Mouse (Mus musculus) limb, embryonic 11.5 days (tissue): ENCODE measurements at regions not wholly inside any gene's neighbourhood (a gene's known extent, or its start where the extent isn't known, plus 50 kb on each side); places are given as distances from the start of the nearest gene placed in this dataset.

Experiments used
- ATAC-seq: fragments of 200-750 bp; cut with Nextera tagmentation; 2 replicates; pipeline ENCODE4 v1.8.0; 2017; ENCODE audit warnings: low read depth; ENCODE audit not compliant: insufficient number of reproducible peaks, low FRiP score, low TSS enrichment
- DNase-seq: peaks from one replicate; pipeline ENCODE4 v3.0.0-alpha.2; 2015; ENCODE audit warnings: low spot score
- H3K27ac ChIP-seq: fragments of 300-500 bp; sonication (generic); replicated peaks from 2 replicates; pipeline ENCODE4 v1.5.1; 2014; ENCODE audit warnings: low read depth, mild to moderate bottlenecking, low read length
- H3K27me3 ChIP-seq: fragments of 300-500 bp; sonication (generic); 2 replicates; pipeline ENCODE4 v1.6.1; 2014; ENCODE audit warnings: mild to moderate bottlenecking, low read length, mixed read lengths; ENCODE audit not compliant: control insufficient read depth, insufficient read depth
- H3K36me3 ChIP-seq: fragments of 300-500 bp; sonication (generic); 2 replicates; pipeline ENCODE4 v1.6.1; 2014; ENCODE audit warnings: mild to moderate bottlenecking, low read length, moderate library complexity, mixed read lengths; ENCODE audit not compliant: control insufficient read depth, insufficient read depth
- H3K4me1 ChIP-seq: fragments of 300-500 bp; sonication (generic); 2 replicates; pipeline ENCODE4 v1.6.1; 2014; ENCODE audit warnings: low read length, mixed read lengths; ENCODE audit not compliant: control insufficient read depth, insufficient read depth
- H3K4me2 ChIP-seq: fragments of 300-500 bp; sonication (generic); 2 replicates; pipeline ENCODE4 v1.6.1; 2014; ENCODE audit warnings: low read depth, mild to moderate bottlenecking, moderate library complexity; ENCODE audit not compliant: severe bottlenecking
- H3K4me3 ChIP-seq: fragments of 300-500 bp; sonication (generic); 2 replicates; pipeline ENCODE4 v1.5.1; 2014; ENCODE audit warnings: low read depth, low read length
- H3K9ac ChIP-seq: fragments of 300-500 bp; sonication (generic); 2 replicates; pipeline ENCODE4 v1.6.1; 2014; ENCODE audit warnings: mild to moderate bottlenecking, low read length
- H3K9me3 ChIP-seq: fragments of 300-500 bp; sonication (generic); 2 replicates; pipeline ENCODE4 v1.6.1; 2016; ENCODE audit warnings: low read length; ENCODE audit not compliant: control insufficient read depth
- WGBS: fragments of 180-500 bp; shearing (Covaris S2); extraction: QIAGEN DNeasy Blood & Tissue Kit; methylation state at CpG from one replicate; pipeline ENCODE4 v1.1.7; 2014; 5-methylcytosine and 5-hydroxymethylcytosine counted together

DNA sequence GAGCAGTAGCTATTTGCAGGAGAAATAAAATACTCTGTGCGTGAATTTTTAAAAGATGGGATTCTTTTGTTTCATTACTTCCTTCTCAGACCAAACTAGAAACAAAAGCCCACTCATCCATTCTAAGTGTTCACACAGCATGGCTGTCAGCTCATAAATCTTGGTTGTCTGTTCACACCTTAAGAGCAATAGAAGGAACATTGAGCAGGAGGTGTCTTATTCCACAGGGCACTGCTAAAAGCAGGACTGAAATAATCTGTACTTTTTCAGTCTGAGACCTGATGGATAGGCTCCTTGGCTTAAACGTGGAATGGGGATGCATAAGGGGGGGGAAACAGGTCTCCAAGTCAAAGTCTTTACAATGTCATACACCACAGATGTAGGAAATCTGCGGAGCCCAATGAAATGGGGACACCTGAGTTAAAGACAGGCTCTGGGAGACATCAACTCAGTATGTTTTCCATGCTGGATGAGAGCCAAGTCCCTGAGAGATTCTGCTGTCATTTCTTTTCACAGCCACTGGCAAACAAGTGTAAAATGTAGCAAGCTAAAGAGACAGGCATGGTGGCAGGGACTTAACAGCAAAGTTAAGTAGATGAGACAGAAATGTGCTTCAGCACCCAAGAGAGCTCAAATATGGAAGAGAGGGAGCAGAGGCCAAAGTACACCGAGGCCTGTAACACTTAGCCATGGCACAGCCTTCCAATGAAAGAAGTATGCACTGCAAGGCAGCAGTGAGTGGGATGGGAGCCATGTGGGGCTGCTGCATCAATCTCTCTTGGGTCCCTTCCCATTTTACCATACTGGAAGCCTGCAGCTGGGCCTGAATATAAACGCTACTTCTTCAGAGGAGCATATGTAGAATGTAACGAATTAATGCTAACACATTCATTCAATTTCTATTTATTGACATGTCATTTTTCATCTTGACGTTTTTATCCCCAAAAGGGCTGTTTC is 2492.0 kb upstream of the Gm7489 start:
- Histone ChIP-seq H3K9me3 (no peaks in the 10 kb centered on the region), H3K27ac (no peak overlapping the region), H3K36me3 (no peaks in the 10 kb centered on the region), H3K27me3 (no peaks in the 10 kb centered on the region), H3K4me2 (no peak overlapping the region), H3K9ac (no peak overlapping the region), H3K4me3 (no peak overlapping the region), H3K4me1 (no peaks in the 10 kb centered on the region)
- ATAC-seq, result no peak
- DNase-seq, result no peak
- WGBS, result 68% methylated on average over 7 of the region's 7 CpGs

DNA sequence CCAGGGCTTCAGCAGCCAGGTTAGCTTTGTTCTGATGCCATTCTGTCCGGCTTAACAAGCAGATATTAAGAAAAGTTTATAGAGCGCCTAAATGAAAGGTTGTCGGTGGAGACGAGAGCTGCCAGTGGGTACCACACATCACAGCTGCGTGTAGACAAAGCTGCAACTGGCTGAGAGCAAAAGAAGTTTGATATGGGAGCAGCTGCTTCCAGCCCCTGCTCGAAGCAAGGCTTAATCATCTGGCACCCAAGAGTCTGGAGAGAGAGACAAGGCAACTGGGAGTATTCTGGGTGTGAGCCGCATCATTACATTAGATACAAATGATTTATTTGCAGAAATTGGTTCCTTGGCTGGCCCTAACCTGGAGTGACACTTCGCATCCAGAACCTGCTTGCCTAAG is 2488.7 kb upstream of the Gm7489 start:
- Histone ChIP-seq H3K27ac (no peak overlapping the region), H3K9me3 (no peaks in the 10 kb centered on the region), H3K4me2 (no peak overlapping the region), H3K36me3 (no peaks in the 10 kb centered on the region), H3K4me1 (no peaks in the 10 kb centered on the region), H3K4me3 (no peak overlapping the region), H3K9ac (no peak overlapping the region), H3K27me3 (no peaks in the 10 kb centered on the region)
- 74% methylated on average over 8 of the region's 8 CpGs for WGBS
- ATAC-seq (no peak), DNase-seq (no peak)

DNA sequence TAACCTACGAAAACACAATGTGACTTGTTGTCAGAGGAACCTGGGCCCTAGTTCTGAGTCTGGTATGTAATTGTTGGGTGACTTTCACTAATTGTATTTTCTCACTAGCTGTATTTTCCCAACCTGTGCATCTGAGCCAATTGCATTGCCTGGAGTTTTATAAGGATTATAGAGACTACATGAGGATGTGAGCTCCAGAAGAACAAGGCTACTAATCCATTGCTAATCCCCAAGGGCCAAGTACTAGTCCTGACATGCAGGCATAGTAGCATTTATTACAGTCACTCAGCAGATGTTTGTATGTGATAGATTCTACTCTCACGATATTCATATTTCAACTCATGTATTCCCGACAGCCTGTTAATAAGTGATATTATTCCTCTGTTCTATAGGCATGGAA is 2481.1 kb upstream of the Gm7489 start:
- no peak for DNase-seq
- Histone ChIP-seq H3K36me3 (no peaks in the 10 kb centered on the region), H3K9ac (no peak overlapping the region), H3K4me3 (no peak overlapping the region), H3K4me1 (no peaks in the 10 kb centered on the region), H3K9me3 (no peaks in the 10 kb centered on the region), H3K27ac (no peak overlapping the region), H3K4me2 (no peak overlapping the region), H3K27me3 (no peaks in the 10 kb centered on the region)
- no peak for ATAC-seq
- WGBS, result 95% methylated on average over 3 of the region's 3 CpGs

DNA sequence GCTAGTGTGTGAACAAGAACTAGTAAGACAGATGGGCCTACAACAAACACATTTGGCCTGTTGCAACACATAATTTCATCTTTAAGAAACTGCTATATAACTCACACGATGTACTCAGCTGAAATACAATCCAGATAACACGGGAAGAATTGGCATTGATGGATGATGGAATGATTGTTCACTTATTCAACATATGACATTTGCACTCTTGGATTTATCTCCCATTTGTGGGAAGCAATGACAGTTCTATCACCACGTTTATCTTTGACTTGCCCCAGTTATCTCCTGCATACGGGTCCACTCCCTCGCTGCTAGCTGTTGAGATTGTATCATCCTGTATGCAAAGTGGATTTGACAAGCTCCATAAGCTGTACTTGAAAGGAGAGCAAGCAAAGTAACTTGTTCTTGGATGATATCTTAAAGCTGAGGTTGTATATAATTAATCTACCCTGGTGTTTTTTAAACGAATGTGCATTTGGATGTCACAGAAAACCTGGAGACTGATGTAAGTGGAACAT is 2474.9 kb upstream of the Gm7489 start:
- Histone ChIP-seq H3K4me3 (no peak overlapping the region), H3K36me3 (no peaks in the 10 kb centered on the region), H3K9ac (no peak overlapping the region), H3K27ac (no peak overlapping the region), H3K4me2 (no peak overlapping the region), H3K9me3 (no peaks in the 10 kb centered on the region), H3K27me3 (no peaks in the 10 kb centered on the region), H3K4me1 (no peaks in the 10 kb centered on the region)
- ATAC-seq, result no peak
- DNase-seq, result no peak
- 84% methylated on average over 6 of the region's 6 CpGs for WGBS

DNA sequence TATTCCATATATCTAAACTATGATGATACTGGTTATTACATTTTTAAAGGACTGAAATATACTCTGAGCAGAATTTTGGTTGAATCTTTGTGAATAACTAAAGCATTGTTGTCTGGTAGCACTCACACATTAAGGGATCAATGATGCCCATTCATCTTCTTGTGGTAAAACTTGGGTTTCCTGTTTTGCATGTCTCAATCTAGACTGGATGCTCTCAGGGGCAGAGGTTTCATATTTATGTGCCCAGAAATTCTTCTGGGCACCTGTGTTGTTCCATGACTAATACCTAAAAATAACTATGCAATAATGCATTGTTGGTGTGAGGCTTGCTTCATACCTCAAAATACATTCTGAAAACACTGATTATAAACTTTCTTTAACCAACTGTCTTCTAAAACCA is 2472.7 kb upstream of the Gm7489 start:
- no peak for ATAC-seq
- H3K27me3 ChIP-seq, result no peaks in the 10 kb centered on the region

DNA sequence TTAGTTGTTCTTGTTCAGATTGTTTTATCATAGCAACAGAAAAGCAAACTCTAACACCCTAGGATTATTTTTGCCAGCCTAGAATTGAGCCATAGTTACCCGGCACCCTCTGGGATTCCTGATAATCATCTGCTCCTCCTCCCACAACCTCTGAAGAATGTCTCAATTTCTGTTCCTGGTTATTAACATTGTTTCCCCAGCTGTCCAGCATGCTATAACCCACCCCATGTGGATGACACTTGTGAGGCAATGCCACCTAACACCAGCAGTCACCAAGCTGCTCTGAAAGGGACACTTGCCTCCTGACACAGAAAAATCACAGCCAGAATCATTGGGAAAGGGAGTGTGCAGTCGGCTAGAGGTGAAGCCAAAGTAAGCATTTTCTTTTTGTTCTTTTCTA is 2442.1 kb upstream of the Gm7489 start:
- Histone ChIP-seq H3K27ac (no peak overlapping the region), H3K9ac (no peak overlapping the region), H3K4me2 (no peak overlapping the region), H3K36me3 (no peaks in the 10 kb centered on the region), H3K4me1 (no peaks in the 10 kb centered on the region), H3K4me3 (no peak overlapping the region), H3K27me3 (no peaks in the 10 kb centered on the region), H3K9me3 (no peaks in the 10 kb centered on the region)
- WGBS, result 76% methylated on average over 2 of the region's 2 CpGs
- DNase-seq (no peak), ATAC-seq (no peak)

More for the DNA sequence above, 2472.7 kb upstream of the Gm7489 start:
- Histone ChIP-seq H3K4me1 (no peaks in the 10 kb centered on the region), H3K4me3 (no peak overlapping the region), H3K36me3 (no peaks in the 10 kb centered on the region), H3K9me3 (no peaks in the 10 kb centered on the region), H3K9ac (no peak overlapping the region), H3K27ac (no peak overlapping the region), H3K4me2 (no peak overlapping the region)
- no peak for DNase-seq

DNA sequence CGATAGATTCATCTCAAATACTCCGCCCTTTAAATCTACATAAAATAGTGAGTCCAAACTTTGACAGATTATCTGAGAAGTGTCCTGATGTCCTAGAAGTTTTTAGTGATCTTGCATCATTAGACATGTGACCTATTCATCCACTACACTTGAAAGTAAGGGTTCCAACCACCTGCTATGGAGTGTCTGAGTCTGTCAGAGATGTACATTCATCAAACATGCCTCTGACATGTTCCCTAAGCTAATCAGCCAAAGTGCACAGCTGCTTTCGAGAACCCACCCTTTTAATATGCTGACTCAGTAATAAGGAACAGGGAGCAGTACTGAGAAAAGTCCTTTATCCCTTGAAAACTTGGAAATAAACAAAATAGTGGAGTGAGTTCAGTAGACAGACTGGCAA is 2414.8 kb upstream of the Gm7489 start:
- H3K36me3 ChIP-seq, result no peaks in the 10 kb centered on the region

DNA sequence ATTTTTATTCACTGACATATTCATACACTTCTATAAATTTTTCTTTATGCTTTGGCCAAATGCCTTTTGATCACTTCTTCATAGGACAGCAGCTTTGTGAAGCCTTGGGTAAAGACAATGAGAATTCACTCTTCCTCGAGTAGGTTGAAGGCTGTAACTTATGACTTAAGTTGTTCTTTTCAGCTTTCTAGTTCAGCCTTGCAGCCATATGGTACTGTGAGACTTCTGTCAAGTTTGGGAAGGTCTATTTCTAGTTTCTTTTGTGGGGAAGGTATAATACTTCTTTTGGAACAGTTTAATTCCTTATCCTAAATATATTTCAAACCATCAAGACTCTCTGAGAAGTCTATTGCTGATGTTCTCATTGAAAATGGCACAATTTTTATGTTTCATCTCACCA is 2413.6 kb upstream of the Gm7489 start:
- no peak overlapping the region for H3K9ac ChIP-seq
- H3K9me3 ChIP-seq, result no peaks in the 10 kb centered on the region
- no peaks in the 10 kb centered on the region for H3K36me3 ChIP-seq
- no peaks in the 10 kb centered on the region for H3K27me3 ChIP-seq
- ATAC-seq (no peak), DNase-seq (no peak)
- no peak overlapping the region for H3K4me3 ChIP-seq
- H3K27ac ChIP-seq, result no peak overlapping the region
- H3K4me2 ChIP-seq, result no peak overlapping the region
- H3K4me1 ChIP-seq, result no peaks in the 10 kb centered on the region
- 71% methylated on average over 1 of the region's 1 CpGs for WGBS

More for the DNA sequence above, 2414.8 kb upstream of the Gm7489 start:
- H3K9ac ChIP-seq, result no peak overlapping the region
- no peak overlapping the region for H3K27ac ChIP-seq
- no peaks in the 10 kb centered on the region for H3K27me3 ChIP-seq
- no peak overlapping the region for H3K4me3 ChIP-seq
- ATAC-seq, result no peak
- H3K4me2 ChIP-seq, result no peak overlapping the region
- WGBS, result 83% methylated on average over 3 of the region's 3 CpGs
- DNase-seq, result no peak
- no peaks in the 10 kb centered on the region for H3K9me3 ChIP-seq
- no peaks in the 10 kb centered on the region for H3K4me1 ChIP-seq
